Mouse (Mus musculus) bone marrow, adult 2 months (tissue): Measurements from ENCODE around the gene Mapk6.

Experiments used
- CTCF ChIP-seq: fragments of 200-500 bp; IDR thresholded peaks from 2 replicates; pipeline ENCODE4 v1.5.1; 2011; ENCODE audit warnings: low read length, control low read depth; ENCODE audit not compliant: control insufficient read depth, insufficient read depth
- POLR2A ChIP-seq: fragments of 200-500 bp; IDR thresholded peaks from 2 replicates; pipeline ENCODE4 v1.6.1; 2011; ENCODE audit warnings: low read depth, mild to moderate bottlenecking, control low read depth, low read length, borderline replicate concordance; ENCODE audit not compliant: control insufficient read depth

DNA sequence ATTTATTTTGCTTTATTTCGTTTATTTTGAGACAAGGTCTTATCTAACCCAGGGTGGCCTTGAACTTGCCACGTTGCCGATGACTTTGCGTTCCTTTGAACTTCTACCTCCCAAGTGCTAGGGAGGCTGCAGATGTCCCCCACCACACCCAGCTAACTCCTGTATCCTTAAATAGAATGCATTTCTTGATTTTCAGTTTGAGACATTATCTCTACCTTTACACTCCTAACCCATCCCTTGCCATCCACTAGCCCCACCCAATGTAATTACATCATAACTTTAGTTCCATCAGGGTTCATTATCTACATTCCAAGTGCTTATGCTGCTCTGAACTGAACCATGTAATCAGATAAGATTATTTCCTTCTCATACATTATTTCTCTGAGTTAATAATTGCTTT is 54.0 kb downstream of the Mapk6 start:
- TF ChIP-seq CTCF: no peak
- no peak for TF ChIP-seq POLR2A
